Mouse (Mus musculus) left cerebral cortex, postnatal 10 days (tissue): ENCODE data around the gene Pik3ca. TPM values are rescaled to one million over a fixed set of nuclear protein-coding genes. Genes with fewer than 3 reads are reported as not detected.

Source experiments
- DNase-seq, 2 experiments: peaks; one replicate each; pipeline ENCODE4 v3.0.0; 2021 to 2022; ENCODE audit warnings: low spot score in 2 of 2, mixed read lengths in 1 of 2; ENCODE audit errors: extremely low spot score in 1 of 2
- intact Hi-C: fragments of 180-260 bp; cut with DNase I; formaldehyde crosslinking; loops from one replicate; pipeline ENCODE4 v1.15.1; 2025
- total RNA-seq, 2 experiments: library from RNA; stranded (reverse); gene quantifications; 2 replicates each; pipeline ENCODE4 v1.2.3; 2021

The Pik3ca gene
- total RNA-seq, 2 experiments from 2014 or later, result 45.1 to 48.6 TPM

DNA sequence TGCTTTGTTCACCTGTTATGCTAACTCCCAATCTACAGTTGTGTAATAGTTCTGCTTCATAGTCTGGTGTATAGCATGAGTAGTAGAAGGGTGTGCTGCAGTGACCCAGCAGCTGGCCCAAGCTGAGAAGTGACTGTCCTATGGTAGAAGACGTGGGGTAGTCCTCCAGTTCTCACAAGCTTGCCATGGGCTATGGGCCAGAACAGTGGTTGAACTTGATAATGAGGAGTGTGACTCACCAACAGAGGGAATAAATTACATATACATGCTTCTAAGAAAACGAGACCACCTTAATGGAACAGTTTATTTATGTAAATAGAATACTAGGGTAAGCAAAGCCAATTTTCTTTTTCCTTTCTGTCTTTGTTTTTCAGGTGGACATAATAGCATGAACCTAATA, 32.9 kb downstream of the Pik3ca start:
- no peak for DNase-seq
- intact Hi-C loops, result no loop called here

DNA sequence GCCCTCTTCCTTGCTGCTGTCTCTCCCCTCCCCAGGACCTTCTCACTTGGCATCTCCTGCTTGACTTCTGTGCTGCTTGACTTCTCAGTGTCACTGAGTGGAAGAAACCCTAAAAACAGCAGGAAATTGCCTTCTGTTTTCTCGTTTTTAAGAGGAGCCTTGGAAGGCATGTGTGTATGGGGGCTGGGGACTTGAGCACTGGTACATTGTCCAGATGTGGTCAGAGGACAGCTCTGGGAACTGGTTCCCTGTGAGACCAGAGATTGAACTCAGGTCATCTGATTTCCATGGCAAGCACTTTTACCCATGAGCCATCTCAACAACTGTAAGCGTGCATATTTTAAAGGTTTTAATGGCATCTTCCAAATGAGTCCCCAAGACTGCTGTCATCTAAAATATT, 36.5 kb downstream of the Pik3ca start:
- intact Hi-C loops, result no loop called here
- DNase-seq, result no peak

DNA sequence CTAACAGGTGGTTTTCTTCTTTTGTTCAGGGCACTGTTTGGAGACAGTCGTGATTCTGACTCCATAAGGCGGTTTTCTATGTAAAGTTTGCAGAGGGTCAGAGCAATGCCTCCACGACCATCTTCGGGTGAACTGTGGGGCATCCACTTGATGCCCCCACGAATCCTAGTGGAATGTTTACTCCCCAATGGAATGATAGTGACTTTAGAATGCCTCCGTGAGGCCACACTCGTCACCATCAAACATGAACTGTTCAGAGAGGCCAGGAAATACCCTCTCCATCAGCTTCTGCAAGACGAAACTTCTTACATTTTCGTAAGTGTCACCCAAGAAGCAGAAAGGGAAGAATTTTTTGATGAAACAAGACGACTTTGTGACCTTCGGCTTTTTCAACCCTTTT, 38.6 kb downstream of the Pik3ca start:
- DNase-seq, result no peak
- intact Hi-C loops, result no loop called here

DNA sequence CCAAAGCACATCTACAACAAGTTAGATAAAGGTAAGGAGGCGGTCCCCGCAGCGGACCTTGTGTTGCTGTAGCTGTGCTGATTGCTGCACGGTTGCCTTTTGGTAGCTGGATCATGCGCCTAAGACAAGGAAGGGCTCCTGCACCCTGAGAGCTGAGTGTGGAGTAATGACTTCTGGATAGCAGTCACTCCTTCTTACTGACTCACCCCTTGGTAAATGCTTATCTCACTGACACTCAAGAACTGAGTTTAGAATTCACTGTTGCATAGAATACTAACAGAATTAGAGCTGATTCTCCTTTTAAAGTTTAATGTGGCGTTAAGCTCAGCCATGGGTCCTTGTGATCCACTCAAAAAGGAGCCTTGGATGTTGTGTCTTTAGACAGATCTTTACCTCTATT, 39.8 kb downstream of the Pik3ca start:
- intact Hi-C loops, result no loop called here
- DNase-seq, result no peak

DNA sequence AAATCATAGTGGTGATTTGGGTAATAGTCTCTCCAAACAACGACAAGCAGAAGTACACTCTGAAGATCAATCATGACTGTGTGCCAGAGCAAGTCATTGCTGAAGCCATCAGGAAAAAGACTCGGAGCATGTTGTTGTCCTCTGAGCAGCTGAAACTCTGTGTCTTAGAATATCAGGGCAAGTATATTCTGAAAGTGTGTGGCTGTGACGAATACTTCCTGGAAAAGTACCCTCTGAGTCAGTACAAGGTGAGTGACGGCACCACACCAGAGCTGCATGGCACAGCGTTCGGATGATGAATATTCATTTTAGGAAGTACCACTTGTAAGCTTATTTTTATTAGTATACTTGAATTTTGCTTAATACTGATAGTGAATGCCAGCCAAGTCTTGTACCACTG, 40.3 kb downstream of the Pik3ca start:
- no peak for DNase-seq
- intact Hi-C loops, result no loop called here

DNA sequence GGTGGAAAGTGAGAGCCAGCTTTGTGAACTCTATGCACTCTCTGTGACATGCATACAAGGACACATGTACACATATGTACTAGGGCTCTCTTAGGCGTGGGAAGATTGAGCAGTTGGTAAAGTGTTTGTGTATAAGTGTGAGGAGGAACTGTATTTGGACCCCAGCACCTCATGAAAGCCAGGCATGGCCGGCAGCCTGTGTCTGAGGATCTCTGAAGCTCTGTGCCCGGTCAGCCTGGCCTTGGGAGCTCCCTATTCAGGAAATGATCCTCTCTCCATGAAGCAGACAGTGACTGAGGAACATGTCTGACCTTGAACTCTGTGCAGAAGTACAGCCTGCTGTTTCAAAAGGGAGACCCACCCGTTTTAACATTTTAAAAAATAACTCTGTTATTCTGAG, 41.2 kb downstream of the Pik3ca start:
- intact Hi-C loops, result no loop called here
- no peak for DNase-seq

DNA sequence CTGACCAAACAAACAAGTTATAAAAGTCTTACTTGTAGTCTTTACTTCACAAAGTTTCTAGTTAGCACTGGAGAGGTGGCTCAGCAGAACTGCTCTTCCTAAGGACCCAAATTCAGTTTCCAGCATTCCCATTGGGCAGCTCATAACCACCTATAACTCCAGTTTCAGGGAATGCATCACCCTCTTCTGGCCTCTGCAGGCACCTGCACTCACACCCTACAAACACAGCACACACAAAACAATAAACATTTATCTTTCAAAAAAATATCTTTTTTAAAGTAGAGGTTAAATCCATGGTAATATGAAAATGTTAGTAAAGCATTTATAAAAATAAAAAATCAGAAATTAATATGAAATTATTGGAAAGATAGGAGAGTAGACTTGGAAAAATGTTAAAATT, 44.2 kb downstream of the Pik3ca start:
- DNase-seq, result no peak
- intact Hi-C loops, result no loop called here

DNA sequence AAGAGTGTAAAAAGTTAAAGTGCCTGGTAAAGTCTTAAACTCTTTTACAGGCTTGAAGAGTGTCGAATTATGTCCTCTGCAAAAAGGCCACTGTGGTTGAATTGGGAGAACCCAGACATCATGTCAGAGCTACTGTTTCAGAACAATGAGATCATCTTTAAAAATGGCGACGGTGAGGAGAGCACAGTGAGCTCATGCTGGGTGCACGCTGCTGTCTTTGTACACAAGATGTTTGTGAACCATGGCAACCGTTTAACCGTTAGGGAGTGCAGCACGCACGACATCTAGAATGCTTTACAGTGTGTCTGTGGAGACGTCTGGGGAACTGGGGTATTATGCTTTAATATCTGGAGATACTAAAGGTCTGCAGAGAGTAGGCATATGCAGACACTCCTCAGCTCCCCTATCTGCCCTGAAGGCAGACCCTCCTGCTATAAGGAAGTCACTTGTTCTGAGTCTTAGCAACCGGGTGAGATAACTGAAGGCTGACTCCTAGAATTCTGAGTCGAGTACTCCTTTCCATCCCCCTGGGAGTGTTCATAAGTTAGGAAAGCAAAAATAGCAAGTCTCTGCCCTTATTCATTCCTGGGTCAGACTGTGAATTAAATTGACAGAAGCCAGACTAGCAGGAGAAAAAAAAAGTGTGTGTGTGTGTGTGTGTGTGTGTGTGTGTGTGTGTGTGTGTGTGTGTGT, 57.0 kb downstream of the Pik3ca start:
- no peak for DNase-seq
- intact Hi-C loops, result loop anchor here (5.0 kb wide), 1 partner anchor 117 kb away; no protein-coding TSS in a partner anchor

DNA sequence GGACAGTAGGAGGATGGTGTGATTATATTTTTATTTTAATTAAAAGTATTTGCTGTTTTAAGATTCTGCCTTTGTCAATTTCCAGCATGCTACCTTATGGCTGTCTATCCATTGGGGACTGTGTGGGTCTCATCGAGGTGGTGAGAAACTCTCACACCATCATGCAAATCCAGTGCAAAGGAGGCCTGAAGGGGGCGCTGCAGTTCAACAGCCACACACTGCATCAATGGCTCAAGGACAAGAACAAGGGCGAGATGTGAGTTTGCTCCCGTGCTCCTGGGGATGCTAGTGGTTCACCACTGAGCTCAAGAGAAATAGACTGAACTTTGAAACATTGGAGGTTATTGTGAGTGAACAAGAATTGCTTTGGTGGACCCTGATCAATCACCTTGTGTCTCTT, 62.3 kb downstream of the Pik3ca start:
- peak in 1 of 2 experiments; percentile 47 for DNase-seq
- intact Hi-C loops, result loop anchor here (5.0 kb wide), 1 partner anchor 122 kb away; no protein-coding TSS in a partner anchor

DNA sequence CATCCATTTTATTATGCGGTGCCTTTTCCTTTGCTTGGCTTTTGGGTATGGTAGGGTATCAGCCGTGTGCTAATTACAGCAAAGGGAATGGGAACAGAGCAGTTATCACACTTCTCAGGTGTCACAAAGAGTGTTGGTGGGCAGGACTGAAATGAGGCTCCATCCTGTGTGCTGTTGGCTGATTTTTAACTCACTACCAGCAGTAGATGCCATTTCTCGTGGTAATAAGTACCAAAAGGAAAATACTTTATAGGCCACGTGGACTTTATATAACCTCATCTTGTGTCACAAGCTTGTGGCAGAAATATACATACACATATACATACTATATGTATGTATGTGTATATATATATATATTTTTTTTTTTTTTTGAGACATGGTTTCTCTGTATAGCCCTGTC, 69.8 kb downstream of the Pik3ca start:
- DNase-seq, result no peak
- intact Hi-C loops, result no loop called here

DNA sequence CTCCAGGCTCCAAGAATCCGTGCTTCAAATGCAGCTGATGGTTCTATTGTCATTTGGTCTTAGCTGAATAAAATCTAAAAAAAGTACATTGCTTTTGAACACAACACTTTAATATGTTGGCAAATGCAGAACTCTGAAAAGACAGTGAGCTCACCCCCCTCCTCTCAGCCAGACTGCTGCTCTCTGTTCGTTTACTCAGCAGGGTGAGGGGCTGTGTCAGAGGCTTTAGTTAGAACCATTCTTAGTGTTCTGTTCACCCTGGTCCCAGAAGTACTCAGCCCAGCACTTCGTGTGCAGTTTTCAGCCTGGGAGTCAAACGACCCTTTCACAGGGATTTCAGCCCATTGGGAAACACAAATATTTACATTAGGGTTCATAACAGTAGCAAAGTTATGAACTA, 70.9 kb downstream of the Pik3ca start:
- intact Hi-C loops, result no loop called here
- no peak for DNase-seq

DNA sequence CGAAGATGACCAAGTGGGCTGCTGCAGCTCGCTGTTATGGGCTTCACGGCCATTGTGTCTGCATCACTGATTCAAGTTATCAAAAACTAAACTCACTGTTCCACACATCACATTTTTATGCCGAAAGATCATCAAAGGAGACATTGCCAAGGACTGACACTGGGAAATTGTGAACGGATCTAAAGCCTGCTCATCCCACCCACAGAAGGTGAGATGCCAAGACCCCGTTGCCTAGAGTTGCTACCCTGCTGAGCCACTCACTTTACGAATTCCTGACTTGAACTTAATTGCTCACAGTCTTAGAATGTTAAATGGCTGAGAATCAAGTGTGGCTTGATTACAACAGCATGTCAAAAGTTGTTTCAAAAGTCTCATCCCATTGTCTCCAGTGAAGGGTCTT, 73.0 kb downstream of the Pik3ca start:
- intact Hi-C loops, result no loop called here
- no peak for DNase-seq

DNA sequence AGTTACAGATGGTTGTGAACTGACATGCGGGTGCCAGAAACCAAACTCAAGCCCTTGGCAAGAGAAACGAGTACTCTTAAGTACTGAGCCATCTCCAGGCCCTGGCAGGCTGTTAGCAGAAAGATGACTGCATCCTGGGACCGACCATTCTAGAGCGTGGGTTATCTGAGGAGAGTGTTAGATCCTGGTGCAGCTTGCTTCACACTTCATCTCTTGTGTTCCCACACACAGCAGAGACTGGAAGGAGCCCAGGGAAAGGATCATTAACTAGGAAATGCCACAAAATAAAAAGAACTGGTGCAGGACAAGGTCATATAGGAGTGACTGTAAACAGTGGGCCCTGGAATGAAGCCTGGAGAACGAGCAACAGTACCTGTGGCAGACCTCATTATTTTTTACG, 73.6 kb downstream of the Pik3ca start:
- peak in 1 of 2 experiments; percentile 33 for DNase-seq
- intact Hi-C loops, result no loop called here

DNA sequence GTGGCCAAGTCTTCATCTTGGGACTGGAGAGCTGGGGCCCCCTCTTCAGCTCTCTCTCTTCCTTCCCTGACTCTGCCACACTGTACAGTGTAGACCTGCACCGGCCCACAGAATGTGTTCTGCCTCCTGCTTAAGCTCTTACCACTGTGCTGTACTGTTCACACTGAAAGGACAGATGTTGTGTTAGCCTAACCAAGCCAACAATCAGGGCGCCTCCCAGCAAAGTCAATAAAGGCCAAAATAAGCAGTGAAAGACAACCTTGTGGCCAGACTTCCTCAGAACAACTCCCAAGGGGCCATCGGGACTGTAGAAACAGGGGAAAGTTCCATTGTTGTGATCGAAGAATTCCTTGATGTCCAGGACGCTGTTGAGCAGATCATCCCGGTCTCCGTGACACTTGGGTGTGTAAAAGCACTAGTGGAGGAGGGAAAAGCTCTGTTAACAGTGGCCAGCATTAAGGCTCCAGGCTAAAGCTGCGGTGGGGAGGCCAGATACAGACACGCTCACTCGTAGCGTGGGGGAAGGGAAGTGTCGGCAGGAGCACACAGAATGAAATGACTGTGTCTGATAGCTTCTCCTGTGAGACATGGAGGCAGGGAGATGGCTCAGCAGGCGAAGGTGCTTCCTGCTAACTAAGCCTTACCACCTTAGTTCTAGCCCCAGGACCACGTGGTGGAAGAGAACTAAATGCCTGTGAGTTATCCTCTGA, 74.9 kb downstream of the Pik3ca start:
- no peak for DNase-seq
- intact Hi-C loops, result no loop called here

DNA sequence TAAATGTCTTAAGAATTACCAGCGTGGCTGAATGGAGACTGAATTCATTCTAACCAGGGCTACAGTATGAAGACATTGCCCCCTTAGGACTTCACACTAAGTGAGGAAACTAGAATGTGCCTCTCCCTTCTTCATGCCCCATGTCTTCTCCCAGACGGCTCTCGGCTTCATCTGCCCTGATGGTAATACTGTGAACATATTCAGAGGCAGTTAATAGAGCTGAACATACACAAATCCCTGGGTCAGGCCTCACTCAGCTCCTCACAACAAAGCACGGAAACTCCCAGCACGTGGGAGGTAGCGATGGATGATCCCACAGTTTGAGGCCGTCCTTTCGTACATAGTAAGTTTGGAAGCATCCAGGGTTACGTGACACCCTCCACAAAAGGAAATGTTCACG, 75.7 kb downstream of the Pik3ca start:
- no peak for DNase-seq
- intact Hi-C loops, result no loop called here

DNA sequence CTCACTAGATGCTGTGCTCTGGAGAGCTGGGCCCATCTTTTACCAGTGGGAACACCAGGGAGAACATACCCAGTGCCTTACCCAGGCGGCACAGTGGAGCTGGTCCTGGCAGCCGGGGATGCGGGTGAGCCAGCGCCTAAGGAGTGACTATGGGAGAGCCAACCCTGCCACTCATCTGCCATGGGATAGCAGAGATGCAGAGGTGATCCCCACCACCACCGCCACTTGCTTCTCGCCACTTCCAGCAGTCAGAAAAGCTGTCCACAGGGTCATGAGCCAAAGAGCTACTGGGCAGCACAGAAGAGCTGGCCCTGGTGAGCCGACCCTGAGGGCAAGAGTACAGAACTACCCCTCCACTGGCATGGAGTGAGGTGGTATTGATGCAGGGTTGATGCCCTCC, 82.5 kb downstream of the Pik3ca start:
- intact Hi-C loops, result no loop called here
- DNase-seq, result no peak

DNA sequence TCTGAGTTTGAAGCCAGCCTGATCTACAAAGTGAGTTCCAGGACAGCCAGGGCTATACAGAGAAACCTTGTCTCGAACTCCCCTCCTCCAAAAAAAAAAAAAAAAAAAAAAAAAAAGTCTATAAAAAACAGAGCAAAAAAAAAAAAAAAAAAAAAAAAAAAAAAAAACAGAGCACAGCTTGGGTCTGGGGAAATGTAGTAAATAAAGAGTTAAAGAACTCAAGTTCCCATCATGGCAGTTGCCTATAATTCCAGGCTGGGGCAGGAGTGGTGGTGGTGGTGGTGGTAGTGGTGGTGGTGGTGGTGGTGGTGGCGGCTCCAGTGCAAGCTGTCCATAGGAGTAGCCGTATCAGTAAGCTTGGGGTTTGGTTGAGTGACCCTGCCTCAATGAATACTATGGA, 85.6 kb downstream of the Pik3ca start:
- DNase-seq, result peak in 1 of 2 experiments; percentile 1
- intact Hi-C loops, result no loop called here

DNA sequence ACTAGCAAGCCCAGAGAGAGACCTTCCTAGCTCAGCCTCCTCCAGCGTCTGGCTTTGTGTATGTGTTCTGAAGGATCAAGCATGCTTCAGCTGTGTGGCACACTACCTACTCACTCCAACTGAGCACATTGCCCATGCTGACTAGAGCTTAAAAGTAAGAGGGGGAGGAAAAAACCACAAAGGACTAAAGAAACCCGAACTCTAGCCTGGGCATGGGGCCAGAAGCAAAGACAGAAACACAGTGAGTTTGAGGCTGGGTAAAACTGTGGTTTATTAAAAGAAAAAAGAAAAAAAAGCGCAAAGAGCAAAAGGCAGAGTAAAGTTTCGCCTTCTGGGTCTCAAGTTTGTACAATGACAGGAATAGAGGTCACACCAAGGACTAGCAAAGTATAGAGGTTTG, 89.1 kb downstream of the Pik3ca start:
- intact Hi-C loops, result no loop called here

DNA sequence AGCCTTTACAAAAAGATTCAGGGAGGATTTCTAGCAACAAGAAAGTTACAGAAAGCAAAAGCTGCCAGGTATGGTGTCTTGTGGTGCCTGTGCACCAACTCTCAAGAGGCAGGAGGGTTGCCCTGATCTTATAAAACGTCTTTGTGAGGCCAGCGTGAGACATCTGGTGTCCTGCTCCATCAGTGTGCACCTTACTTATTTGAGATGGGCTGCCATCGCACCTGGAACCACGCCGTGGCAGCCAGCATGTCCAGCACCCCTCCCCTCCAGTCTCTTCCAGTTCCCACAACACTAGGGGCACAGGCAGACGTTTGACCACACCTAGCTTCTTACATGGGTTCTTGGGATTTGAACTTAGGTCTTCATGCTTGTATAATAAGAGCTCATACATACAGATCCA, 90.7 kb downstream of the Pik3ca start:
- intact Hi-C loops, result no loop called here

More for the DNA sequence above, 89.1 kb downstream of the Pik3ca start:
- peak in 1 of 2 experiments; percentile 8 for DNase-seq

DNA sequence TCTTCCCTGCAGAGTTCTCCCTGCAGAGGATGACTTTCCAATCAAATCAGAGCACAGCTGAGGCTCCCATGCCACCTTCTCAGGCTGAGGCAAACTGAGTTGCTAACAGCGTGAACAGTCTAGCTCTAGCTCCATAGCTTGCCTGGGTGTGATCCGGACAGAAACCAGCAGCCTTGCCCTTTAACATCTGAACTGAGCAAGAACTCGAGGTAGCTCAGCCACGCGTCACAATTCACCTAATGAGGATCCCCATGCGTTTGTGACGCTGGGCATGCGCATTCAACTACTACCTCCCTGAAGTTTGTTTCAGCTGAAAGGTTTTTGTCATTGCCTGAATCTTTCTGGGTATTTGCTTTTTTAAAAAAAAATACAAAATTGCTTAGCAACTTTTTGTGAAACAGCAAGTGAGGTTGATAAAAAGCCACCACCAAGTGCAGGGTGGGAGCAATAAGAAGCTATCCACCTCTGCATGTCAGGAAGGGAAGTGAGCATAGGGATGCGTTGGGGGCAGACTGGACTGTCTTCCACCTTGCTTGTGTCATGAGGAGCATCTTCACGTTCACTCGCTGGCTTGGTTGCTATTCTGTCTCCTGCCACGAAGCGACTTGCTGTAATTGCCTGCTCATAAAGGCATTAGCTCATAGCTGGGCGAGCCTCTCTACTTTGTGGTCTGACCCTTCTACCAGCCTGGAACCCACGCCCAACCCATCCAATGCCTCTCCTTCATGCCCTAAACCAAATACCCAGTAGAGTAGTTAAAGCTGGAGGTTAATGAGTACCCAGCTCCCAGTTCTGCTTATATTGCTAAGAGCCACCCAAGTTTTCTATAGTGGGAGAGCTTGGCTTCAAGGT, 92.8 kb downstream of the Pik3ca start:
- peak in 1 of 2 experiments; percentile 6 for DNase-seq
- intact Hi-C loops, result no loop called here

More for the DNA sequence above, 90.7 kb downstream of the Pik3ca start:
- DNase-seq, result peak in 1 of 2 experiments; percentile 10
